Mouse (Mus musculus) ovary, postnatal 36 days (tissue): ENCODE data around the gene Mctp1.
"Not testable (repeated sequence)": the region's sequence is repeated elsewhere in the genome, so short reads cannot be mapped to it uniquely, and the experiment has no call there.

Source experiments
- DNase-seq: peaks from one replicate; pipeline ENCODE4 v3.0.0; 2022; ENCODE audit warnings: low spot score, mixed read lengths

Mctp1 gene

GRCm38 (mm10) chr13:76932933-76933332 lies 548.6 kb downstream of the Mctp1 start:
- DNase-seq: no peak

GRCm38 (mm10) chr13:76949234-76949633 lies 564.9 kb downstream of the Mctp1 start:
- DNase-seq: no peak

GRCm38 (mm10) chr13:76967588-76967987 lies 583.3 kb downstream of the Mctp1 start:
- DNase-seq: no peak

GRCm38 (mm10) chr13:76969386-76969785 lies 585.1 kb downstream of the Mctp1 start:
- no peak for DNase-seq

- not testable (repeated sequence) for DNase-seq
These were observed 586.7 kb downstream of the Mctp1 start for GRCm38 (mm10) chr13:76971046-76971445.

GRCm38 (mm10) chr13:77002628-77003027 lies 618.3 kb downstream of the Mctp1 start:
- DNase-seq: no peak

GRCm38 (mm10) chr13:77003684-77004083 lies 619.3 kb downstream of the Mctp1 start:
- no peak for DNase-seq

GRCm38 (mm10) chr13:77018851-77019250 lies 634.5 kb downstream of the Mctp1 start:
- no peak for DNase-seq

GRCm38 (mm10) chr13:77029594-77029993 lies 645.3 kb downstream of the Mctp1 start:
- DNase-seq: no peak

GRCm38 (mm10) chr13:77043375-77043774 lies 659.0 kb downstream of the Mctp1 start:
- no peak for DNase-seq

GRCm38 (mm10) chr13:77045375-77045774 lies 661.0 kb downstream of the Mctp1 start:
- DNase-seq: no peak

- DNase-seq: no peak
These were observed 662.1 kb downstream of the Mctp1 start for GRCm38 (mm10) chr13:77046416-77046815.

- no peak for DNase-seq
These were observed 663.0 kb downstream of the Mctp1 start for GRCm38 (mm10) chr13:77047179-77047931.

GRCm38 (mm10) chr13:77048461-77048860 lies 664.1 kb downstream of the Mctp1 start:
- DNase-seq: no peak

GRCm38 (mm10) chr13:77049736-77050135 lies 665.4 kb downstream of the Mctp1 start:
- DNase-seq: no peak

GRCm38 (mm10) chr13:77063221-77063620 lies 678.9 kb downstream of the Mctp1 start:
- no peak for DNase-seq

- DNase-seq: no peak
These were observed 684.5 kb downstream of the Mctp1 start for GRCm38 (mm10) chr13:77068847-77069246.

GRCm38 (mm10) chr13:77072030-77072429 lies 687.7 kb downstream of the Mctp1 start:
- DNase-seq: no peak
